Mouse (Mus musculus): ENCODE results near the gene Dirc2. TPM values are rescaled to one million over a fixed set of nuclear protein-coding genes. Genes with fewer than 3 reads are reported as not detected.

Gene Dirc2
- polyA plus RNA-seq, 1 experiment from 2014 or later, result 18.1 TPM

DNA sequence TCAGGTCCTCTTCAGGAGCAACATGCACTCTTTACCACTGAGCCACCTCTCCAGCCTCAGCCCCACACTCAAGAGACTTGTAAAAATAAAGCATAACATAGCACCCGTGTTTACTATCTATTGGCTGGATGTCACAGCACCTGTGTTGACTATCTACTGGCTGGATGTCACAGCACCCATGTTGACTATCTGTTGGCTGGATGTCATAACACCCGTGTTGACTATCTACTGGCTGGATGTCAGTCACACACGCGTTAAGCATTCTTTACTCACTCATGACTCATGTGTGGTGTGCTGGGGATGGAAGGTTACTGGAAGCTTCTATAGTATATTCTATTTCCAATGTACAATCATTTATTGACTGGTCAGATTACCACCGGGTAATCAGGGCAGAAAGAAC, 62.2 kb downstream of the Dirc2 start:
- Histone ChIP-seq H3K4me1 (0 out of 2 replicates have a peak, but pooled peaks cover under 1% of the 10 kb centered on the region), H3K9me3 (replicated peaks) (no peaks in the 10 kb centered on the region), H3K27ac (replicated peaks) (no peak overlapping the region), H3K4me2 (replicated peaks) (no peak overlapping the region), H3K9ac (no peak overlapping the region), H3K4me3 (replicated peaks) (no peak overlapping the region), H3K36me3 (no peaks in the 10 kb centered on the region), H3K27me3 (no peaks in the 10 kb centered on the region)
- no peak for ATAC-seq (ENCODE audit: insufficient number of reproducible peaks, low FRiP score, low TSS enrichment, low read depth)
- 90% methylated on average over 5 of the region's 5 CpGs for WGBS

DNA sequence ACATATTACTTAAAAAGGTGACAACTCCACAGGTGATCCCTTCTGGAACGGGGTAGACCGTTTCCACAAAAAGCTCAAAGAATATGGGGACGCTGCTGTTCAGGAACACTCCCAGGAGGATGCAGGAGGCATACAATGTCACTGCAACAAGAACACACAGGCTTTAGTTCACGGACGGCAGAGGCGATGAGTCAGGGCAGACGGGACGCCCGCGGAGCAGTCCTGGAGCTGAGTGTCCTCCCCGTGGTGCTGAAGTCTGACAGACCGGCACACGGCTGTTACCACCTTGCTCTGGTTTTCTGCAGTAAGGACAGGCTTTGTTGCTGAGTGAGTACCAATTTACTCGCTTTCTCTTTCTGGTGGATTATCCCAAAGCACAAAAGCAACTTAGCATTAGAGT, 64.4 kb downstream of the Dirc2 start:
- no peaks in the 10 kb centered on the region for H3K9me3 ChIP-seq (replicated peaks)
- 69% methylated on average over 14 of the region's 14 CpGs for WGBS
- H3K27ac ChIP-seq (replicated peaks), result no peak overlapping the region
- ATAC-seq (ENCODE audit: insufficient number of reproducible peaks, low FRiP score, low TSS enrichment, low read depth), result no peak
- H3K36me3 ChIP-seq, result no peaks in the 10 kb centered on the region
- H3K27me3 ChIP-seq, result no peaks in the 10 kb centered on the region
- peaks cover 9% of the 10 kb centered on the region; the same call in 1 of the 2 replicates for H3K4me1 ChIP-seq
- no peak overlapping the region for H3K9ac ChIP-seq
- H3K4me3 ChIP-seq (replicated peaks), result no peak overlapping the region
- no peak overlapping the region for H3K4me2 ChIP-seq (replicated peaks)

DNA sequence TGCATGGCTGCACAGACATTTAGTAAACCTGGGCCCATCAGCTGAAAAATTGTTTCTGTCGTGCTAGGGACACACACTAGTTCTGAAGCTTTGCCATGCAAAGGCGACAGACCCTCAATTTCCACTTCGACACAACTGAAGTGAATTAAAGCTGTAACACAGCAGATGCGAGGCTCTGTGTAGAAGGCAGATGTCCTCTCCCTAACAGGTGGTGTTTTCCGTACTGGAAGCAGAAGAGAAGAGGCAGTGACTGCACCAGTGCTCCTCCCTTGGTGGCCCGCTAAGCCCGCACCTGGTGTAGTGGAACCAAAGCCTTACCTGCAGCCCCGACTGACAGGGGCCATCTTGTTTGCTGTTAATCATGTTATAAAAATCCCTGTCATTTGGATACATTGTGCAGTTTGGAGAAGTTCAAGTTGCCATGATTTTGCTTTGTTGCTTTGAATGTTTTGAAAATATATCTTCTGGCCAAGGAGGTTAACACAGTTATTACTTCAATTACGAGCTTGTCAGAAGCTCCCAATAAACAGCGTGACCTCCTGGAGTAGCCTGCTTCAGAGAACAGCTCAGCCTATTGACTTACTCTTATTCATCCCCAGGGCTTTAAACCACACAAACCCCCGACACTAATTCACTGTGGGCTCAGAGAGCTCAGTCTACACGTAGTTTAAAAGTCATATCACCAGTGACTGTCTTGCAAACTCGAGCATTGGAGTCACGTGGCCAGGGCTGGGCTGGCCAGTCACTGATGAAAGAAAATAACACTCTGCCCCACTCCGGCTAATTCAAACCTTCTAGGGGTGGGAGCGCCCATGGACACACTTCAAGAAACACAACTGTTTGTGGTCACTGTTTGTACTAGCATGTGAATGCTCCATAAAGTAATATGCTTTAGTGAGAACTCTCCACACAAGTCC, 65.1 kb downstream of the Dirc2 start:
- H3K4me3 ChIP-seq (replicated peaks), result no peak overlapping the region
- no peaks in the 10 kb centered on the region for H3K36me3 ChIP-seq
- H3K9me3 ChIP-seq (replicated peaks), result no peaks in the 10 kb centered on the region
- H3K9ac ChIP-seq, result no peak overlapping the region
- ATAC-seq (ENCODE audit: insufficient number of reproducible peaks, low FRiP score, low TSS enrichment, low read depth), result no peak
- no peak overlapping the region for H3K4me2 ChIP-seq (replicated peaks)
- H3K27me3 ChIP-seq, result no peaks in the 10 kb centered on the region
- peaks cover 12% of the 10 kb centered on the region for H3K4me1 ChIP-seq
- H3K27ac ChIP-seq (replicated peaks), result no peak overlapping the region
- WGBS, result 60% methylated on average over 16 of the region's 16 CpGs

DNA sequence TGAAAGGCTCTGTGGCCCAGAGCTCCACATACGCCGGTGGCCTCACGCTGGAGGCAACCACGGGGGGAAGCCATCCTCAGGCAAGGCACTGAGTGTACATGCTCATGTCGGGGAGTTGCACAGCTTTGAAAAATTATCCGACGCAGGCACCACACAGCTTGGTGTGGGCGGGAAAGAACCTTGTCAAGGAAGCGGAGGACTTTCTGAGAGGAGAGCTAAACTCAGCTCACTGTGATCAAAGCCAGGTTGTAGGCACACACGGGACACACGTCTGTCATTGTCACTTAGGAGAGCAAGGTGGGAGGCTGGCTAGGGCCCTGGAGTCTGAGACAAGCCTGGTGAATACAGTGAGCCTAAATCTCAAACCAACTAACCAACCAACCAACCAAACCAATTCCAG, 67.3 kb downstream of the Dirc2 start:
- 41% methylated on average over 11 of the region's 11 CpGs for WGBS

DNA sequence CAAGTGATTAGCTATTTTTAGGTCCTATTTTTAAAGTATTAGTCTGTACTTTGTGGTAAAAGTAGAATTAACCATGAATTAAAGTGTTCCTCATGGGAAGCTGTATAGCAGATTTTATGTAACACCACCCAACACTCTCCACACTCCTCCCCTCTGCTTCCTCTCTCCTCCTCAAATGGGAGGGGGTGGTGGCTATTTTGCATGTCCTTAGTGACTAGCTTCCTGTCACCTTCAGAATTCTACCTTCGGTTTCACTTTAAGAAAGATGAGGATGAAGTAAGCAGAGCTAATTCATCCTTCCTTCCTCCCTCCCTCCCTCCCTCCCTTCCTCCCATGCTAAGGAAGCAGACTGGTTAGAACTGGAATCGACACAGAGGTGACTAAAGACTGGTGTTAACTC, 73.1 kb downstream of the Dirc2 start:
- no peaks in the 10 kb centered on the region for H3K9me3 ChIP-seq (replicated peaks)
- ATAC-seq (ENCODE audit: insufficient number of reproducible peaks, low FRiP score, low TSS enrichment, low read depth), result no peak
- 78% methylated on average over 2 of the region's 2 CpGs for WGBS

More for the DNA sequence above, 67.3 kb downstream of the Dirc2 start:
- peaks cover 9% of the 10 kb centered on the region; the same call in 1 of the 2 replicates for H3K36me3 ChIP-seq
- H3K9me3 ChIP-seq (replicated peaks), result no peaks in the 10 kb centered on the region
- ATAC-seq (ENCODE audit: insufficient number of reproducible peaks, low FRiP score, low TSS enrichment, low read depth), result no peak
- no peak overlapping the region for H3K4me3 ChIP-seq (replicated peaks)
- no peak overlapping the region for H3K9ac ChIP-seq
- H3K27ac ChIP-seq (replicated peaks), result no peak overlapping the region
- H3K4me1 ChIP-seq, result peaks cover 12% of the 10 kb centered on the region
- H3K4me2 ChIP-seq (replicated peaks), result no peak overlapping the region
- H3K27me3 ChIP-seq, result no peaks in the 10 kb centered on the region

DNA sequence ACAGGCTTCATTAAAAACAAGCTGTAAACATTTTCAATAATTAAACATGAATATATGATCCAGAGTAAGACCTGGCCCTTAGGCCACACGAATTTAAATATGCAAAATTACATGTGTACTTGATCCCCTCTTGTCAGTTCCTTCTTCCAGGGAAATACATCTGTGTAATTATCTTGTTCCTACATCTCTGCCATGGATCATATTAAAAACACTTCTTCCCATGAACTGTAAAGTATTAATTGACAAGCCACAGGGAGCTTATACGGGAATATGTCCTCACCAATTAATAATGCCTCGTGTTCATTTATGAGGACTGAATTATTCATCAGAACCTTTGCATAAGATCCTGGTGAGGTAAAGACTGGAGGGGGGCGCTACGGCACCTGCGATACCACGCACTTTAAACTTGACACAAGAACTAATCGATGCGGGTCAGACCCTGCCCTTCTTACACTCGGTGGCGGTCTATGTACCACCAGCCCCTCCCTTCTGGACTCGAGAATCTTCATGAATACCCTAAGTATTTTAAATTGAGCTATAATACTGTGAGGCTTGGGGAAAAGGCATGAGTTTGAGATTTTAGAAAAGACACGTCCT, 74.8 kb downstream of the Dirc2 start:
- Histone ChIP-seq H3K4me3 (replicated peaks) (no peak overlapping the region), H3K9ac (no peak overlapping the region), H3K27ac (replicated peaks) (no peak overlapping the region), H3K36me3 (peaks cover 23% of the 10 kb centered on the region), H3K9me3 (replicated peaks) (no peaks in the 10 kb centered on the region), H3K4me2 (replicated peaks) (no peak overlapping the region), H3K4me1 (peaks cover under 1% of the 10 kb centered on the region; the same call in 1 of the 2 replicates), H3K27me3 (no peaks in the 10 kb centered on the region)
- ATAC-seq (ENCODE audit: insufficient number of reproducible peaks, low FRiP score, low TSS enrichment, low read depth), result no peak
- WGBS, result 90% methylated on average over 13 of the region's 13 CpGs

More for the DNA sequence above, 73.1 kb downstream of the Dirc2 start:
- Histone ChIP-seq H3K4me2 (replicated peaks) (no peak overlapping the region), H3K36me3 (peaks cover 23% of the 10 kb centered on the region), H3K27me3 (no peaks in the 10 kb centered on the region), H3K4me1 (peaks cover 7% of the 10 kb centered on the region; the same call in 1 of the 2 replicates), H3K4me3 (replicated peaks) (no peak overlapping the region), H3K9ac (no peak overlapping the region), H3K27ac (replicated peaks) (no peak overlapping the region)

DNA sequence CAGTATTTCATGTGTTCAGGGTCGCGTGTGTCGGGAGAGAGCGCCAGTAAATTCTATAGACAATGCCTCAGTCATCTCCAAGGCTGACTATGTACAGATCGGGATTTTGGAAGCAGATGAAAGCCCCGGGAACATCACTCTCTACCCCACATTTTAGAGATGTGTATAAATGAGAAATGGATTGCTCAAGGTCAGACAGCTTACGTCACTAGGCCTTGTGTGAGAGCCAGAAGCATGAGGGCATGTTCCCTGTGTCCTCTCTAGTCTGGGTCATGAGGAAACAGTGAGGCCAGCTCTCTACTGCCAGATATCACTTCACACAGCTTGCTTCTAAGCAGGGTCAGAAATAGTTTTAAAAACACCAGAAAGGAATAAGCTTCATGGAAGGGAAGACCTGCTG, 77.5 kb downstream of the Dirc2 start:
- whole genome bisulfite sequencing, result 90% methylated on average over 7 of the region's 7 CpGs
- no peak overlapping the region for H3K9ac ChIP-seq
- H3K36me3 ChIP-seq, result peaks cover 14% of the 10 kb centered on the region; the same call in 1 of the 2 replicates
- no peak overlapping the region for H3K27ac ChIP-seq (replicated peaks)
- H3K4me2 ChIP-seq (replicated peaks), result no peak overlapping the region
- no peak for ATAC-seq (ENCODE audit: insufficient number of reproducible peaks, low FRiP score, low TSS enrichment, low read depth)
- no peak overlapping the region for H3K4me3 ChIP-seq (replicated peaks)
- no peaks in the 10 kb centered on the region for H3K27me3 ChIP-seq
- H3K9me3 ChIP-seq (replicated peaks), result no peaks in the 10 kb centered on the region
- peaks cover 2% of the 10 kb centered on the region; the same call in 1 of the 2 replicates for H3K4me1 ChIP-seq

DNA sequence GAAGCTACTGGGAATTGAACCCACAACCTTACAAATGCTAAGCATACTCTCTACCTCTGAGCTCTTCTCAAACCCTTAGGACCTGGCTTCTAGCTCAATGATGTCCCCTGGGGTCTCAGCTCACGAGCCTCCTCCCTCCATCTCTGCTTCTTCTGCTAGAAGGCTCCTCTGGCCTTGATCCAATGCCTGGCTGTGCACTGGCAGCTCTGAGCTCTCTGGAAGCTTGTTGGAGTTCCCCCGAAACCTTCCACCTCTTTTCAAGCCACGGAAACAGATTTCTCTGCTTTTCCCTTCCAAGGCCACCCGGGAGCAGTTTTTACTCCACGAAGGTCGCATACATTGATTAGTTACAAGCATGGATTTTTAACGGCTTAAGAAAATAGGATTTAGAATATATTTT, 82.7 kb downstream of the Dirc2 start:
- no peak overlapping the region for H3K27ac ChIP-seq (replicated peaks)
- H3K27me3 ChIP-seq, result no peaks in the 10 kb centered on the region
- H3K4me3 ChIP-seq (replicated peaks), result no peak overlapping the region
- no peaks in the 10 kb centered on the region for H3K36me3 ChIP-seq
- no peak overlapping the region for H3K9ac ChIP-seq
- H3K4me1 ChIP-seq, result peaks cover 18% of the 10 kb centered on the region
- no peak overlapping the region for H3K4me2 ChIP-seq (replicated peaks)
- no peak for ATAC-seq (ENCODE audit: insufficient number of reproducible peaks, low FRiP score, low TSS enrichment, low read depth)
- no peaks in the 10 kb centered on the region for H3K9me3 ChIP-seq (replicated peaks)
- 51% methylated on average over 7 of the region's 7 CpGs for WGBS

DNA sequence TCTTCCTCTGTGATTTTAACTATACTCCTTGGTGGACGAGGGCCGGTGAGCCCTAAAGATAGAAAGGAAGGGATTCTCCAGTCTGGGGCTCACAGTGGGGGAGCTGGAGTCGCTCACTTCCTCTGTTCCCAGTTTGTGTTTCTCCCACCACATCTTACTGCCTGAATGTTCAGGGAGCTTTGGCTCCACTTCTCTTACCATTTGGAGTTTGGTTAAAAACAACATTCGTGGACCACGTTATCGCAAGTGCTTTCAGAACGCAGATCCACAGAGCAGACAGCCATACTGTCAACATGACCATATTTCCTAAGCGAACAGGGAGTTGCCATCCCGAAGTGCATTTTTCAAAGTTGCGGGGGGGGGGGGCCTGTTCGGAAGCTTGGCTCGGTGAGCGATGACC, 84.1 kb downstream of the Dirc2 start:
- peaks cover 24% of the 10 kb centered on the region for H3K4me1 ChIP-seq
- no peak overlapping the region for H3K27ac ChIP-seq (replicated peaks)
- no peak overlapping the region for H3K9ac ChIP-seq
- no peak for ATAC-seq (ENCODE audit: insufficient number of reproducible peaks, low FRiP score, low TSS enrichment, low read depth)
- H3K36me3 ChIP-seq, result no peaks in the 10 kb centered on the region
- 73% methylated on average over 13 of the region's 13 CpGs for WGBS
- no peak overlapping the region for H3K4me3 ChIP-seq (replicated peaks)
- H3K9me3 ChIP-seq (replicated peaks), result no peaks in the 10 kb centered on the region
- no peak overlapping the region for H3K4me2 ChIP-seq (replicated peaks)
- H3K27me3 ChIP-seq, result no peaks in the 10 kb centered on the region

DNA sequence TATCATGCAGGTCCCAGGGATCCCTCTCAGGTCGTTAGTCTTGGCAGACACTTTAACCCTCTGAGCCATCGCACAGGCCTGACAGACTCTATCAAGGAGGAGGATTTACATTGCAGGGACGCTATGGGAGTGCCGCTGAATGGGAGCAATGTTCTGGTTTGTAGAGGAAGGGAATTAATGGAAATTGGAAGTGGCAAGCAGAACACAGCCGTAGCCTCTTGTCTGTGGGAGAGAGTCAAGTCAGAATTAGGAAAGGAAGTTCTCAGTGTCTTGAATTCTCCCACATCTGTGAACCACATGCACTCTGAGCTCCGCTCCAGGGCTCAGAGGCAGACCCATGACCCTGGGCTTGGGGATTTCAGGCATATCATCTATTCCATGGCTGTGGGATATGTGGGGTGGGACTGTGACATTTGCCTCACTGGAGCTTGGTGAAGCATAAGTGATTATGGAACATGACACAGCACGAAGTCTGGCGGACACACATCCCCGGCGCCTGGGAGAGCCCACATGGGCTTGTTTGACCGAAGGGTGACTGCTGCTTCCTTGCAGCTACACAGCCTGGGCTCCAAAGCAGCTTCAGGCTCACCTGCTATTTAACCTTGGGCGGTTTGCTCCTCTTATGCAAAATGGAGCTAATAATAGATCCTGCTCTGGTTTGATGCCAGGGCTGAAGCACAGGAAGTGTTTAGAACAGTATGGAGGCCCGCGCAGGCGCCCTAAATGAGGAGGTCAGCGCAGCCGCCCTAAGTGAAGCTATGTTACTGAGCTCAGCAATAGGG, 87.6 kb downstream of the Dirc2 start:
- peak; percentile 84 for ATAC-seq (ENCODE audit: insufficient number of reproducible peaks, low FRiP score, low TSS enrichment, low read depth)
- Histone ChIP-seq H3K4me3 (replicated peaks) (no peak overlapping the region), H3K36me3 (no peaks in the 10 kb centered on the region), H3K27me3 (no peaks in the 10 kb centered on the region), H3K27ac (replicated peaks) (peak overlapping the region; percentile 61; the same call in 1 of the 2 replicates), H3K9me3 (replicated peaks) (no peaks in the 10 kb centered on the region), H3K4me1 (peaks cover 21% of the 10 kb centered on the region), H3K9ac (no peak overlapping the region), H3K4me2 (replicated peaks) (peak overlapping the region; percentile 28)
- 36% methylated on average over 17 of the region's 17 CpGs for WGBS

DNA sequence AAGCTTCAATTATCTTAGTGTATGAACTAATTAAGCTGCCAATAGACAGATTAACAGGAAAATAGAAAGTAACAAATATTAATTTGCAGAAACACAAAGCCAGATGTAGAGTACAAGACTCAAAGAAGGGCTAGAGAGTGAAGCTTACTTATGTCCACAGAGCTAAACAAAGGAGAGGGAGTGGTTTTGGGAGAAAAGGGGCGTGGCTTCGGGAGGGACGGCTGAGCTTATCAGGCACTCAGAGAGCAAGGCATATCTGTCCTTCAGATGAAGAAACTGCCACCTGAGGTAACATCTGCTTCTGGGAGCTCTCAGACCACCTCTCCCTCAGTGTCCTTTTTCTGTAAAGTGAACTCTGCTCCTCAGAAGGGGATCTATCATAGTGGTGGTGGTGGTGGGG, 90.7 kb downstream of the Dirc2 start:
- Histone ChIP-seq H3K9ac (no peak overlapping the region), H3K4me3 (replicated peaks) (no peak overlapping the region), H3K4me2 (replicated peaks) (no peak overlapping the region), H3K4me1 (peaks cover 13% of the 10 kb centered on the region), H3K27ac (replicated peaks) (no peak overlapping the region), H3K36me3 (no peaks in the 10 kb centered on the region), H3K9me3 (replicated peaks) (no peaks in the 10 kb centered on the region), H3K27me3 (no peaks in the 10 kb centered on the region)
- ATAC-seq (ENCODE audit: insufficient number of reproducible peaks, low FRiP score, low TSS enrichment, low read depth), result no peak
- 26% methylated on average over 3 of the region's 3 CpGs for WGBS
